Mouse (Mus musculus) ES-E14 (cell line): Measurements from ENCODE around the gene Hsd11b2. TPM values are rescaled to one million over a fixed set of nuclear protein-coding genes. Genes with fewer than 3 reads are reported as not detected.

Source experiments
- DNase-seq: peaks from one replicate; pipeline ENCODE4 v3.0.0-alpha.2; 2013; ENCODE audit warnings: low read depth, low spot score
- H3K27ac ChIP-seq: 2 replicates; pipeline ENCODE4 v1.5.1; 2012; ENCODE audit warnings: low read depth, mild to moderate bottlenecking, low read length, moderate library complexity, mixed read lengths; ENCODE audit not compliant: poor library complexity, insufficient read depth, severe bottlenecking
- H3K36me3 ChIP-seq: 2 replicates; pipeline ENCODE4 v1.6.1; 2012; ENCODE audit warnings: mild to moderate bottlenecking, low read length, moderate library complexity, mixed read lengths; ENCODE audit not compliant: control insufficient read depth, poor library complexity, insufficient read depth, severe bottlenecking
- H3K4me1 ChIP-seq, 2 experiments: fragments of 150-350 bp in 1 of 2; sonication (generic) in 1 of 2; 2 replicates each; pipeline ENCODE4 v1.6.1; 2012; ENCODE audit warnings: low read length in 2 of 2, mild to moderate bottlenecking in 1 of 2, mixed read lengths in 1 of 2; ENCODE audit not compliant: control insufficient read depth in 2 of 2, insufficient read depth in 2 of 2, poor library complexity in 1 of 2
- H3K4me3 ChIP-seq, 2 experiments: fragments of 150-350 bp in 1 of 2; sonication (generic) in 1 of 2; 2 replicates each; pipeline ENCODE4 v1.5.1; 2012; ENCODE audit warnings: low read length in 2 of 2, low read depth in 1 of 2, mild to moderate bottlenecking in 1 of 2, mixed read lengths in 1 of 2; ENCODE audit not compliant: insufficient read depth in 1 of 2, poor library complexity in 1 of 2, severe bottlenecking in 1 of 2
- H3K9ac ChIP-seq: 2 replicates; pipeline ENCODE4 v1.6.1; 2012; ENCODE audit warnings: low read depth, mild to moderate bottlenecking, low read length, mixed read lengths; ENCODE audit not compliant: poor library complexity, insufficient read depth, severe bottlenecking
- H3K9me3 ChIP-seq: fragments of 150-350 bp; sonication (generic); 2 replicates; pipeline ENCODE4 v1.6.1; 2012; ENCODE audit warnings: low read depth, mild to moderate bottlenecking, low read length; ENCODE audit not compliant: control insufficient read depth, insufficient read depth
- CHD2 ChIP-seq: IDR thresholded peaks from 2 replicates; pipeline ENCODE4 v1.6.1; 2014; ENCODE audit warnings: mild to moderate bottlenecking, low read depth, low read length, inconsistent platforms
- HCFC1 ChIP-seq: IDR thresholded peaks from 2 replicates; pipeline ENCODE4 v1.6.1; 2012; ENCODE audit warnings: low read length, inconsistent platforms, borderline replicate concordance; ENCODE audit not compliant: insufficient read depth
- MAFK ChIP-seq: IDR thresholded peaks from 2 replicates; pipeline ENCODE4 v1.6.1; 2014; ENCODE audit warnings: mild to moderate bottlenecking, low read depth, low read length, inconsistent platforms; ENCODE audit not compliant: insufficient read depth
- ZC3H11A ChIP-seq: IDR thresholded peaks from 2 replicates; pipeline ENCODE4 v1.6.1; 2012; ENCODE audit warnings: low read depth, mild to moderate bottlenecking, inconsistent platforms, low read length, borderline replicate concordance
- ZNF384 ChIP-seq: IDR thresholded peaks from 2 replicates; pipeline ENCODE4 v1.6.1; 2012; ENCODE audit warnings: low read depth, low read length, inconsistent platforms
- in situ Hi-C, 2 experiments: fragments of 600-800 bp; cut with MboI; formaldehyde crosslinking; loops; one replicate each; pipeline ENCODE4 v1.15.1; 2025; ENCODE audit warnings: low sequenced_read_pairs in 2 of 2, inconsistent platforms in 1 of 2; ENCODE audit not compliant: unreplicated experiment in 2 of 2
- total RNA-seq: library from RNA; depleted of rRNA; stranded (reverse); fragments of 300-350 nt; gene quantifications from 2 replicates; pipeline ENCODE4 v1.2.3, GENCODE M21; 2012

Hsd11b2 gene
- total RNA-seq, 1 experiment = 0.67 TPM

DNA sequence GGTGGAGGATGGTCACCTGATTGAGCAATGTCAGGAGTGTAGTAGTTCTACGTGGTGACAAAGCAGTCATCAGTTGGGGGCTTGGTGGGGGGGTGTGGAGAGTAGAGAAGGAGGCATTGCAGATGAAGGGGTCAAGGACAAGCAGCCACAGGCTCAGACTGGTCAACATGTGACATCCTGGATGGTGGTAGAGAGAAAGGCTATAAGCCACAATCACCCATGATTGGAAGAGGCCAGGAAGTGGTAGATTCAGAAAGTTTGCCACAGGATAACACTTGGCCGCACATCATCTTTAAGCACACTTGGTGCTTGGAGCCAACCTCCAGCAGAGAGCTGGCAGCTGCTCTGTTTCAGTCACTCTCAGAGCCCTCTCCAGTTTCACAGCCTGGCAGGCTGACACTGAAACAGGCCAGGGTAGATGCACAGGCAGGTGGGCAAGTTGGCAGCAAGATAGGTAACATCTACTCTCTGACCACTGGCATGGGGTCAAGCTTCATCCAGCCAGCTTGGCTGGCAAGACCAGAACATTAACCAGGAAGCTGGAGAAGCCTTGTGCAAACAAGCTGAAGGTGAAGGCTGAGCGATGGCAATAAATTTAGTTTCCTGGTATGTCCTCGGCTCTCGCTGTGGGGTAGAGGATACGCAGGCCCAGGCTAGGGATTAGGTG is 18.6 kb downstream of the Hsd11b2 start:
- no peak for TF ChIP-seq HCFC1
- TF ChIP-seq MAFK = no peak
- no peak for TF ChIP-seq ZNF384
- TF ChIP-seq ZC3H11A = no peak
- no peak for TF ChIP-seq CHD2
- in situ Hi-C loops = no loop called here
- DNase-seq = no peak
- Histone ChIP-seq H3K4me1 (no peaks in the 10 kb centered on the region), H3K9ac (no peak overlapping the region), H3K27ac (no peak overlapping the region), H3K9me3 (no peaks in the 10 kb centered on the region), H3K36me3 (peaks cover 14% of the 10 kb centered on the region), H3K4me3 (no peak overlapping the region)

DNA sequence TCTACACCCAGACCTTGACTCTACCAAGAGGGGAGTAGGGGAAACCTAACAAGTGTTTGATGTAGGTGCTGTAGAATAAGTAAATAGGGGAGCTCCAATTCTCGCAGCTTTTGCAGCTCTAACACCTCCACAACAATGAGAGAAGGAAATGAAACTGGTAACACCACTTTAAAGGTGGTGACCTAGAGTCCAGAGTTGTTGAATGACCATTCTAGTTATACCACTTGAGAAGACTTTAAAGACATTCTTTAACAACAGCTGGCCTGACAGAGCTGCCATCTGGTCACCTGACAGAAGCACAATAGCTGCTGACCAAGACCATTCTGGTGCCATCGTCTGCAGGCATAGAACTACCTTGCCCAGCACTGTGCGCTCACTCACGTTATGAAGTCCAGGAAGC is 20.4 kb downstream of the Hsd11b2 start:
- DNase-seq = no peak
- no peaks in the 10 kb centered on the region for H3K4me1 ChIP-seq
- H3K27ac ChIP-seq = no peak overlapping the region
- no peak overlapping the region for H3K4me3 ChIP-seq
- in situ Hi-C loops = no loop called here
- H3K36me3 ChIP-seq = peaks cover 14% of the 10 kb centered on the region
- no peak overlapping the region for H3K9ac ChIP-seq
- H3K9me3 ChIP-seq = no peaks in the 10 kb centered on the region
- TF ChIP-seq HCFC1 = no peak
- no peak for TF ChIP-seq MAFK
- no peak for TF ChIP-seq CHD2
- TF ChIP-seq ZC3H11A = no peak
- no peak for TF ChIP-seq ZNF384

DNA sequence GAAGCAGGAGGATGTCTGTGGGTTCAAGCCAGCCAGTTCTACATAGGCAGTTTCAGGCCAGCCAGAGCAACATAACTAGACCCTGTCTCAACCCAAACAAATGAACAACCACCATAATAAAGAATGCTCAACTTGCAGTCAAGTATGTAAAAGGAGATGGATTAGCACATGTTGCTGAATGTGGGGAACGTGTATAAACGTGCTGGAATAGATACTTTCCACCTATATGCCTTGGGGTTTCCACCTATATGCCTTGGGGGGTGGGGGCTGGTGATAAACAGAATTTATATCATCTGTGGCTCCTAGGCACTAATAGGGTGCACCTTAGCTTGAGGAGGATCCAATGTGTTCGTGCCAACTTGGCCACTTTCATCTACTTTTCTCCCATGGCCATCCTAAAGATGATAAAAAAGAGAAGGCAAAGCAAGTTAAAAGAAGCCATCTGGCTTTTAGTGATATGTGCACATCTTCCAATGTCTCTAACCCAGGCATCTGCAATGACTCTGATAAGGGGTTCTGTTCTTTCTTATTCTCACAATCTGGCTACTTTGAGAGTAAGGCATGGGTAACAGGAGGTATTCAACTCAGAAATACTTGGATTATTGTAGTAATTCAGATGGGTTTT is 23.6 kb downstream of the Hsd11b2 start:
- Histone ChIP-seq H3K9me3 (no peaks in the 10 kb centered on the region), H3K27ac (no peak overlapping the region), H3K4me3 (no peak overlapping the region), H3K4me1 (no peaks in the 10 kb centered on the region), H3K36me3 (peaks cover 8% of the 10 kb centered on the region), H3K9ac (no peak overlapping the region)
- TF ChIP-seq MAFK (no peak), ZNF384 (no peak), ZC3H11A (no peak), CHD2 (no peak), HCFC1 (no peak)
- in situ Hi-C loops = no loop called here
- no peak for DNase-seq

DNA sequence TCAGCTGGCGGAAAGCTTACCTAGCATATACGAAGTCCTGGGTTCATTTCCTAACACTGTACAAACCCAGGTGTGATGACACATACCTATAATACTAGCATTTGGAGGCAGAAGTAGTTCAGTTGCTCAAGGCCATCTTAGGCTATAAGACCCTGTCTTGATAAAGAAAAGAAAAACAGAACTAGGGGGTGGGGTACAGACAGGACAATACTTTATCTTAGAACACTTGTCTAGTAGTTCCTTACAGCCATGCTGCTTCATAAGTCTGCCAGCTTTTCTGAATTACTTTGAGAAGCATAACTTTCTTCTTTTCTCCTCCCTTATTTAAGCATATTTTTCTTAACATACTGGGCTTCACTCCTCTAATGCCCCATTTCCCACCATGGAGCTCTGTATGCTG is 24.3 kb downstream of the Hsd11b2 start:
- no peak for DNase-seq
- no peak overlapping the region for H3K9ac ChIP-seq
- TF ChIP-seq ZC3H11A (no peak), HCFC1 (no peak), CHD2 (no peak), MAFK (no peak)
- H3K9me3 ChIP-seq = no peaks in the 10 kb centered on the region
- no peaks in the 10 kb centered on the region for H3K4me1 ChIP-seq
- in situ Hi-C loops = no loop called here
- no peak overlapping the region for H3K4me3 ChIP-seq
- H3K27ac ChIP-seq = no peak overlapping the region
- peaks cover 4% of the 10 kb centered on the region; the same call in 1 of the 2 replicates for H3K36me3 ChIP-seq
